Mouse (Mus musculus) brain, embryonic 18.5 days (tissue): ENCODE results near the gene Scgb3a1.

ENCODE experiments used
- DNase-seq: peaks from one replicate; pipeline ENCODE4 v3.0.0-alpha.2; 2012; ENCODE audit warnings: low read depth, low spot score

Scgb3a1 gene

GRCm38 (mm10) chr11:49663310-49663709 lies at the start of gene Scgb3a1:
Scgb3a1 (plus strand) TSS chr11:49663610.
- no peak for DNase-seq

GRCm38 (mm10) chr11:49615856-49616725 lies 47.3 kb upstream of the Scgb3a1 start:
- no peak for DNase-seq

GRCm38 (mm10) chr11:49618476-49618875 lies 44.9 kb upstream of the Scgb3a1 start:
- no peak for DNase-seq

- DNase-seq: no peak
Measured at GRCm38 (mm10) chr11:49621953-49622352, 41.5 kb upstream of the Scgb3a1 start.

GRCm38 (mm10) chr11:49624156-49624555 lies 39.3 kb upstream of the Scgb3a1 start:
- DNase-seq: no peak

GRCm38 (mm10) chr11:49625863-49626262 lies 37.5 kb upstream of the Scgb3a1 start:
- no peak for DNase-seq

- no peak for DNase-seq
Measured at GRCm38 (mm10) chr11:49626748-49627147, 36.7 kb upstream of the Scgb3a1 start.

- no peak for DNase-seq
Measured at GRCm38 (mm10) chr11:49631154-49631553, 32.3 kb upstream of the Scgb3a1 start.

GRCm38 (mm10) chr11:49632256-49632655 lies 31.2 kb upstream of the Scgb3a1 start:
- no peak for DNase-seq

- no peak for DNase-seq
Measured at GRCm38 (mm10) chr11:49634101-49634500, 29.3 kb upstream of the Scgb3a1 start.

- DNase-seq: no peak
Measured at GRCm38 (mm10) chr11:49635671-49636070, 27.7 kb upstream of the Scgb3a1 start.

GRCm38 (mm10) chr11:49636449-49636848 lies 27.0 kb upstream of the Scgb3a1 start:
- no peak for DNase-seq

GRCm38 (mm10) chr11:49645677-49646076 lies 17.7 kb upstream of the Scgb3a1 start:
- DNase-seq: no peak

- DNase-seq: no peak
Measured at GRCm38 (mm10) chr11:49650113-49650993, 13.1 kb upstream of the Scgb3a1 start.

GRCm38 (mm10) chr11:49650994-49651761 lies 12.2 kb upstream of the Scgb3a1 start:
- no peak for DNase-seq

- DNase-seq: no peak
Measured at GRCm38 (mm10) chr11:49651762-49652322, 11.6 kb upstream of the Scgb3a1 start.

GRCm38 (mm10) chr11:49652401-49653078 lies 10.9 kb upstream of the Scgb3a1 start:
- DNase-seq: no peak

- no peak for DNase-seq
Measured at GRCm38 (mm10) chr11:49653079-49653408, 10.4 kb upstream of the Scgb3a1 start.

GRCm38 (mm10) chr11:49654651-49655050 lies 8.8 kb upstream of the Scgb3a1 start:
- no peak for DNase-seq

- DNase-seq: no peak
Measured at GRCm38 (mm10) chr11:49655501-49655900, 7.9 kb upstream of the Scgb3a1 start.

GRCm38 (mm10) chr11:49658065-49658464 lies 5.3 kb upstream of the Scgb3a1 start:
- no peak for DNase-seq
